Mouse (Mus musculus) liver, embryonic 13.5 days (tissue): ENCODE measurements around the gene Lima1. TPM values are rescaled to one million over a fixed set of nuclear protein-coding genes. Genes with fewer than 3 reads are reported as not detected.

Experiments
- ATAC-seq: fragments of 200-750 bp; cut with Nextera tagmentation; 2 replicates; pipeline ENCODE4 v1.8.0; 2017; ENCODE audit warnings: low read depth, mild to moderate bottlenecking, moderate number of reproducible peaks, moderate library complexity
- DNase-seq: peaks from one replicate; pipeline ENCODE4 v3.0.0; 2022
- H3K27ac ChIP-seq: fragments of 300-500 bp; sonication (generic); 2 replicates; pipeline ENCODE4 v1.5.1; 2015; ENCODE audit warnings: moderate library complexity, mild to moderate bottlenecking, inconsistent platforms
- H3K27me3 ChIP-seq: fragments of 300-500 bp; sonication (generic); 2 replicates; pipeline ENCODE4 v1.6.1; 2015; ENCODE audit warnings: mild to moderate bottlenecking, inconsistent platforms
- H3K36me3 ChIP-seq: fragments of 300-500 bp; sonication (generic); 2 replicates; pipeline ENCODE4 v1.6.1; 2015; ENCODE audit warnings: mild to moderate bottlenecking, inconsistent platforms
- H3K4me1 ChIP-seq: fragments of 300-500 bp; sonication (generic); replicated peaks from 2 replicates; pipeline ENCODE4 v1.6.1; 2015; ENCODE audit warnings: inconsistent platforms
- H3K4me2 ChIP-seq: fragments of 300-500 bp; sonication (generic); 2 replicates; pipeline ENCODE4 v1.6.1; 2015; ENCODE audit warnings: inconsistent platforms, mild to moderate bottlenecking, moderate library complexity
- H3K4me3 ChIP-seq: fragments of 300-500 bp; sonication (generic); replicated peaks from 2 replicates; pipeline ENCODE4 v1.5.1; 2015; ENCODE audit warnings: mild to moderate bottlenecking, inconsistent platforms
- H3K9ac ChIP-seq: fragments of 300-500 bp; sonication (generic); 2 replicates; pipeline ENCODE4 v1.6.1; 2015; ENCODE audit warnings: mild to moderate bottlenecking, inconsistent platforms
- H3K9me3 ChIP-seq: fragments of 300-500 bp; sonication (generic); replicated peaks from 2 replicates; pipeline ENCODE4 v1.6.1; 2016; ENCODE audit warnings: inconsistent platforms
- WGBS: fragments of 180-500 bp; shearing (Covaris S2); methylation state at CpG from one replicate; pipeline ENCODE4 v1.1.7; 2015; ENCODE audit not compliant: insufficient replicate concordance; 5-methylcytosine and 5-hydroxymethylcytosine counted together
- polyA plus RNA-seq: library from polyadenylated mRNA; unstranded; fragments of >200 nt; fragmentation: Nextera tagmentation; extraction: Ambion mirVana; gene quantifications from 2 replicates; pipeline ENCODE4 v1.2.1, GENCODE M21; 2015

The Lima1 gene
- polyA plus RNA-seq, 1 experiment from 2014 or later = 7.8 TPM

DNA sequence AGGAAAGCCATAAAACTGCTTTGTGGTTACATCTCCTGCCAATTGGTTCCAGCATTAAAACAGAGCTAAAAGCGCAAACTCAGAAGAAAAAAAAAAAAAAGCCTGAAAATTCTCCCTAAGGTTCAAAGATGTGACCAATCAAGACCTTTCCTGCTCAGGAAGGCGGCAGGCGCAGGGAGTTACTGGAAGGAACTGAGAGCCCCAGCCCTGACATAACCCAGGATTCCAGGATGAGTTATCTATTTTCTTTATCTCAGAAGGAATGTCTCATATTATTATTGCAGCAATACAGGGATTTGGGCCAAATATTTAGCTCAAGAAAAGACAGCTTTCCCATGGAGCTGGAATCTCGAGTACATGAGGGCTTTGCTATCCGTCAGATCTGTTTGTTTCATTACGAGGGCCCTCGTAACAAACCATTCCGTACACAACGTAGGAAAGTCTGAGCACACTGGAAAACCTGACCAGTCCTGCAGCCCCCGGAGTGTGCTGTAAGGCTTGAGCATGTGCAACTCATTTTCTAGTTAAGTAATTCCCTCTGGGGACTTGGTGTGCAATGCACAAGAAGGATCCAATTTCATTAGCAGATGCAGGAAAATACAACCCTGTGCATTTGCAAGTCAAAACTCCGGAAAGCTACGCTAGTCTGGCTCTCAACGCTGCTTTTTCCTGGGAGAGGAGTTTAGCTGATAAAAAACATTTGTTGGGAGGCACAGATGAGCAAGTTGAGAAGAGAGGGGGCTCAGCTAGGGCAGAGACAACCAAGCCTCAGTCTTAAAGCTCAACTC lies 56.7 kb downstream of the Lima1 start:
- no peaks in the 10 kb centered on the region for H3K27me3 ChIP-seq
- DNase-seq (no peak), ATAC-seq (no peak)
- peak overlapping the region; percentile 38 for H3K4me3 ChIP-seq
- H3K4me1 ChIP-seq = 0 out of 2 replicates have a peak, but pooled peaks cover 4% of the 10 kb centered on the region
- peak overlapping the region; percentile 71 for H3K27ac ChIP-seq
- peak overlapping the region; percentile 42 for H3K4me2 ChIP-seq
- peaks cover 7% of the 10 kb centered on the region for H3K36me3 ChIP-seq
- no peaks in the 10 kb centered on the region for H3K9me3 ChIP-seq
- 38% methylated on average over 13 of the region's 13 CpGs for WGBS
- 0 out of 2 replicates have a peak overlapping the region, but pooled peaks have one; percentile 27 for H3K9ac ChIP-seq

GRCm38 (mm10) chr15:99817343-99818235 lies 57.7 kb downstream of the Lima1 start:
- ATAC-seq (no peak), DNase-seq (no peak)
- Histone ChIP-seq H3K9me3 (no peaks in the 10 kb centered on the region), H3K4me3 (no peak overlapping the region), H3K36me3 (peaks cover 7% of the 10 kb centered on the region), H3K4me1 (no peaks in the 10 kb centered on the region), H3K9ac (no peak overlapping the region), H3K4me2 (no peak overlapping the region), H3K27ac (0 out of 2 replicates have a peak overlapping the region, but pooled peaks have one; percentile 4), H3K27me3 (no peaks in the 10 kb centered on the region)
- 46% methylated on average over 8 of the region's 8 CpGs for WGBS

- ATAC-seq (no peak), DNase-seq (no peak)
- Histone ChIP-seq H3K36me3 (peaks cover 7% of the 10 kb centered on the region), H3K9ac (no peak overlapping the region), H3K4me3 (no peak overlapping the region), H3K4me2 (no peak overlapping the region), H3K4me1 (no peaks in the 10 kb centered on the region), H3K27me3 (no peaks in the 10 kb centered on the region), H3K27ac (no peak overlapping the region), H3K9me3 (no peaks in the 10 kb centered on the region)
- 77% methylated on average over 4 of the region's 4 CpGs for WGBS
Observed at GRCm38 (mm10) chr15:99815999-99816398, 59.3 kb downstream of the Lima1 start.

DNA sequence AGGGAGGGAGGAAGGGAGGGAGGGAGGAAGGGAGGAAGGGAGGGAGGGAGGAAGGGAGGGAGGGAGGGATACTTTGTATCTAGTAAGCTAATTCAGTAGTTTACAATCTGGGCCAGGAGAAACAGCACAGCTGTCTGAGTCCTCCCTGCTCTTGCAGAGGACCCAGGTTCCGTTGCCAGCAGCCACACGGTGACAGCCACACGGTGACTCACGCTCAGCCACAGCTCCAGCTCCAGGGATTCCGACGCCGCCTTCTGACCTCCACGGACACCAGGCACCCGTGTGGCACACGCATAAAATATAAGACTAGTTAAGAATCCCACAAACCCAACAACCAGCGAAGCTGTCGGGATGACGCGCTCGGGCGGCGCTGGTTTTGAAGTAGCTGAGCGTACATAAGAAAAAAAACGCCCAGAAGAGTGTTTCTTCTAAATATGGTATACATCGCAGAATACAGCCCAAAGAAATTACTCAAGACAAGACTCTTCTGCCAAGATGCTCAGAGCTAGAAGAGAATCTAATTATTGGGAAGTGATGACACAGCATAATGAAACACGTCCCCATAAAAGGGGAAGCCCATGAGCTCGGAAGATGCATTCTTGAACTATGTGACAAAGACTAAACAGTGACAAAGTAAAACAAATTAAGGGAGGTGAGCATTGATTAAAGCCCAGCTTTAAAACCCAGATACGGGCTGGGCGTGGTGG lies 60.5 kb downstream of the Lima1 start:
- Histone ChIP-seq H3K4me1 (no peaks in the 10 kb centered on the region), H3K27me3 (no peaks in the 10 kb centered on the region), H3K27ac (no peak overlapping the region), H3K36me3 (peaks cover 7% of the 10 kb centered on the region), H3K9ac (no peak overlapping the region), H3K4me2 (no peak overlapping the region), H3K4me3 (no peak overlapping the region), H3K9me3 (no peaks in the 10 kb centered on the region)
- no peak for ATAC-seq
- WGBS = 74% methylated on average over 24 of the region's 24 CpGs
- no peak for DNase-seq

GRCm38 (mm10) chr15:99813639-99814038 lies 61.6 kb downstream of the Lima1 start:
- no peak for ATAC-seq
- no peak for DNase-seq
- Histone ChIP-seq H3K9ac (no peak overlapping the region), H3K9me3 (no peaks in the 10 kb centered on the region), H3K27ac (no peak overlapping the region), H3K36me3 (peaks cover 7% of the 10 kb centered on the region), H3K4me3 (no peak overlapping the region), H3K27me3 (no peaks in the 10 kb centered on the region), H3K4me2 (no peak overlapping the region), H3K4me1 (no peaks in the 10 kb centered on the region)
- 75% methylated on average over 6 of the region's 6 CpGs for WGBS

- ATAC-seq (no peak), DNase-seq (no peak)
- Histone ChIP-seq H3K27me3 (no peaks in the 10 kb centered on the region), H3K36me3 (peaks cover 7% of the 10 kb centered on the region), H3K4me2 (no peak overlapping the region), H3K4me1 (no peaks in the 10 kb centered on the region), H3K9me3 (no peaks in the 10 kb centered on the region), H3K9ac (no peak overlapping the region), H3K4me3 (no peak overlapping the region), H3K27ac (no peak overlapping the region)
- 61% methylated on average over 7 of the region's 7 CpGs for WGBS
Observed at GRCm38 (mm10) chr15:99812097-99812496, 63.2 kb downstream of the Lima1 start.

GRCm38 (mm10) chr15:99807776-99808735 lies 67.2 kb downstream of the Lima1 start:
- ATAC-seq (no peak), DNase-seq (no peak)
- Histone ChIP-seq H3K36me3 (peaks cover 14% of the 10 kb centered on the region; the same call in 1 of the 2 replicates), H3K9ac (no peak overlapping the region), H3K4me3 (no peak overlapping the region), H3K27me3 (no peaks in the 10 kb centered on the region), H3K27ac (no peak overlapping the region), H3K4me1 (peaks cover 7% of the 10 kb centered on the region), H3K9me3 (no peaks in the 10 kb centered on the region), H3K4me2 (no peak overlapping the region)
- WGBS = 67% methylated on average over 21 of the region's 21 CpGs

DNA sequence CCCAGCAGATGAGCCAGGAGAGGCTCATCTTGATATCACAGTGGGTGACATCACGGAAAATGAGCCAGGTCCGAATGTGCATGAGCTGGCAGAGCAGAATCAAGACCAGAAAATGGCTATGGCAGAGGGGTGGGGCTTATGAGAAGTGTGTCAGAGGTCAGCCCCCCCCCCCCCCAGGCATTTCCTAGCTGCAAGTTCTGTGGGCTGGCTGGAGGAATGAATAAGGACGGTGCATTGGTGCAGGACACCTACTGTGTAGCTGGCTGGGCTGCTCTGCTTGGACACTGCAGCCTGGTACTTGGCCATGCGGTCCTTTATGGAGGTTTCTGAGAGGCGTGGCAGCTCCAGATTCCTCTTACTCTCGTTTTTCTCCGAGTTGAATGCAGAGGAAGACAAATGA lies 69.1 kb downstream of the Lima1 start:
- 47% methylated on average over 7 of the region's 7 CpGs for WGBS
- H3K36me3 ChIP-seq = peaks cover 14% of the 10 kb centered on the region; the same call in 1 of the 2 replicates
- peaks cover 7% of the 10 kb centered on the region for H3K4me1 ChIP-seq
- ATAC-seq (no peak), DNase-seq (no peak)
- no peak overlapping the region for H3K9ac ChIP-seq
- no peak overlapping the region for H3K27ac ChIP-seq
- H3K4me3 ChIP-seq = no peak overlapping the region
- no peaks in the 10 kb centered on the region for H3K27me3 ChIP-seq
- no peaks in the 10 kb centered on the region for H3K9me3 ChIP-seq
- H3K4me2 ChIP-seq = no peak overlapping the region

DNA sequence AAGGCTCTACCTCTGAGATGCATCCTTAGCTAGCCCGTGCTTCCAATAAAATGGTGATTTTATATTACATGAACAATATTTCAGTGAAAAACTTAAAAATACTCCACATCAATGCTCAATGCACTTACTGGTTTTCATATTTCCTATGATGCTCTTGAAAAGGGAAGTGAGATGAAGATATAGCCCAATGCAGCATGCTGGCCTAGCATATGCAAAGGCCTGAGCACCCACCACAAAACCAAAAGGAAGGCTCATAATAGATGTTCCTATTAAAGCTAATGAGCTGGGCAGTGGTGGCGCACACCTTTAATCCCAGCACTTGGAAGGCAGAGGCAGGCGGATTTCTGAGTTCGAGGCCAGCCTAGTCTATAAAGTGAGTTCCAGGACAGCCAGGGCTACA lies 69.6 kb downstream of the Lima1 start:
- peaks cover 7% of the 10 kb centered on the region for H3K4me1 ChIP-seq
- no peak overlapping the region for H3K4me2 ChIP-seq
- H3K27ac ChIP-seq = no peak overlapping the region
- WGBS = 64% methylated on average over 4 of the region's 4 CpGs
- no peak overlapping the region for H3K9ac ChIP-seq
- H3K4me3 ChIP-seq = no peak overlapping the region
- peaks cover 14% of the 10 kb centered on the region; the same call in 1 of the 2 replicates for H3K36me3 ChIP-seq
- no peaks in the 10 kb centered on the region for H3K27me3 ChIP-seq
- ATAC-seq = no peak
- no peak for DNase-seq
- no peaks in the 10 kb centered on the region for H3K9me3 ChIP-seq

DNA sequence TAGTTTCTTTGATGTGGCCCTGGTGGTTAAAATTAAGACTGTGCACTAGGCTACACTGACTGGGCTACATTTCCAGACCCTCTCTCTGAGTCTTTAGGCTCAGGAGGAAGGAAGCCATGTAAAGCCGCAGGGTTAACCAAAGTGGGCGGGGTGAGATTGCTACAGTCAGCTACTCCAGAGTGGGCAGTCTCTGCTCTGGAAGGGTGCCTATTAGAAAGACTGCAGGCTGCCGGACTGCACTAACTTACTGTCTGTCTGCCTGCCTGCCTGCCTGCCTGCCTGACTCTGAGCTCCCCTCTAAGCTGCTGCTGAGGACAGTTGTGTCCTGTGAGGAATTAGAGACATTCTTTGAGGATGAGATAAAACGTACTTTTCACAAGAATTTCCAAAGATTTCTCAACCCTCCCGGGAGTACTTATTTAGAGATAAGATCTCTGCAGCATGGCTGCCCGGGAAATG lies 72.0 kb downstream of the Lima1 start:
- peaks cover 14% of the 10 kb centered on the region; the same call in 1 of the 2 replicates for H3K36me3 ChIP-seq
- ATAC-seq (0 out of 2 replicates have a peak, but pooled peaks have one; percentile 31), DNase-seq (no peak)
- H3K4me3 ChIP-seq = no peak overlapping the region
- H3K9ac ChIP-seq = no peak overlapping the region
- H3K27me3 ChIP-seq = no peaks in the 10 kb centered on the region
- peaks cover 7% of the 10 kb centered on the region for H3K4me1 ChIP-seq
- no peaks in the 10 kb centered on the region for H3K9me3 ChIP-seq
- 7% methylated on average over 6 of the region's 6 CpGs for WGBS
- no peak overlapping the region for H3K27ac ChIP-seq
- H3K4me2 ChIP-seq = no peak overlapping the region
